Mouse (Mus musculus) thymus, adult 2 months (tissue): ENCODE measurements around the gene Platr17. TPM values are rescaled to one million over a fixed set of nuclear protein-coding genes. Genes with fewer than 3 reads are reported as not detected.

ENCODE experiments used
- DNase-seq: peaks from one replicate; pipeline ENCODE4 v3.0.0; 2021
- H3K27ac ChIP-seq: fragments of 200-500 bp; 2 replicates; pipeline ENCODE4 v1.5.1; 2012; ENCODE audit warnings: low read length, control low read depth; ENCODE audit not compliant: control insufficient read depth, insufficient read depth
- H3K27me3 ChIP-seq: fragments of 200-500 bp; 2 replicates; pipeline ENCODE4 v1.6.1; 2012; ENCODE audit warnings: mild to moderate bottlenecking, low read length, moderate library complexity, mixed read lengths; ENCODE audit not compliant: control insufficient read depth, insufficient read depth
- H3K36me3 ChIP-seq: fragments of 200-500 bp; 2 replicates; pipeline ENCODE4 v1.6.1; 2012; ENCODE audit warnings: mild to moderate bottlenecking, low read length, moderate library complexity; ENCODE audit not compliant: control insufficient read depth, insufficient read depth
- H3K4me1 ChIP-seq: fragments of 200-500 bp; replicated peaks from 2 replicates; pipeline ENCODE4 v1.6.1; 2012; ENCODE audit warnings: low read length; ENCODE audit not compliant: control insufficient read depth, insufficient read depth
- H3K4me3 ChIP-seq: fragments of 200-500 bp; 2 replicates; pipeline ENCODE4 v1.5.1; 2012; ENCODE audit warnings: mild to moderate bottlenecking, low read length, control low read depth, moderate library complexity; ENCODE audit not compliant: control insufficient read depth, insufficient read depth
- CTCF ChIP-seq: fragments of 200-500 bp; IDR thresholded peaks from 2 replicates; pipeline ENCODE4 v1.5.1; 2012; ENCODE audit warnings: mild to moderate bottlenecking, control low read depth, low read length, moderate library complexity, borderline replicate concordance; ENCODE audit not compliant: control insufficient read depth, poor library complexity, insufficient read depth; ENCODE audit errors: extremely low read depth
- POLR2A ChIP-seq: fragments of 200-500 bp; IDR thresholded peaks from 2 replicates; pipeline ENCODE4 v1.6.1; 2012; ENCODE audit warnings: mild to moderate bottlenecking, low read length, control low read depth, moderate library complexity; ENCODE audit not compliant: control insufficient read depth, poor library complexity, insufficient read depth; ENCODE audit errors: extremely low read depth
- WGBS: fragments of 180-500 bp; shearing (Covaris S2); methylation state at CpG from one replicate; pipeline ENCODE4 v1.1.7; 2018; 5-methylcytosine and 5-hydroxymethylcytosine counted together
- polyA plus RNA-seq: library from polyadenylated mRNA; depleted of rRNA; stranded (reverse); fragments of >200 nt; gene quantifications from 2 replicates; pipeline ENCODE4 v1.2.3, GENCODE M21; 2012

The Platr17 gene
- polyA plus RNA-seq, 1 experiment = 0.69 TPM

- peaks cover 26% of the 10 kb centered on the region for H3K4me1 ChIP-seq
- DNase-seq = no peak
- H3K27me3 ChIP-seq = no peaks in the 10 kb centered on the region
- H3K27ac ChIP-seq = no peak overlapping the region
- peaks cover 25% of the 10 kb centered on the region for H3K36me3 ChIP-seq
- TF ChIP-seq POLR2A (no peak), CTCF (no peak)
- H3K4me3 ChIP-seq = no peak overlapping the region
- WGBS = 92% methylated on average over 28 of the region's 28 CpGs
These were observed 7.0 kb downstream of the Platr17 start for GRCm38 (mm10) chr17:33911813-33912414.

- no peak for TF ChIP-seq CTCF
- no peak for TF ChIP-seq POLR2A
- no peak for DNase-seq
- Histone ChIP-seq H3K36me3 (peaks cover 25% of the 10 kb centered on the region), H3K27ac (no peak overlapping the region), H3K4me3 (no peak overlapping the region), H3K4me1 (peaks cover 27% of the 10 kb centered on the region), H3K27me3 (no peaks in the 10 kb centered on the region)
- 94% methylated on average over 10 of the region's 10 CpGs for WGBS
These were observed 8.3 kb downstream of the Platr17 start for GRCm38 (mm10) chr17:33913264-33913663.

GRCm38 (mm10) chr17:33913905-33914304 is 9.0 kb downstream of the Platr17 start:
- Histone ChIP-seq H3K27ac (no peak overlapping the region), H3K4me3 (no peak overlapping the region), H3K27me3 (no peaks in the 10 kb centered on the region), H3K36me3 (peaks cover 25% of the 10 kb centered on the region), H3K4me1 (peaks cover 24% of the 10 kb centered on the region)
- DNase-seq = no peak
- TF ChIP-seq CTCF (no peak), POLR2A (no peak)
- WGBS = 96% methylated on average over 8 of the region's 8 CpGs

GRCm38 (mm10) chr17:33914969-33915391 is 10.0 kb downstream of the Platr17 start:
- Histone ChIP-seq H3K36me3 (peaks cover 25% of the 10 kb centered on the region), H3K27ac (no peak overlapping the region), H3K4me3 (no peak overlapping the region), H3K4me1 (peaks cover 25% of the 10 kb centered on the region), H3K27me3 (no peaks in the 10 kb centered on the region)
- DNase-seq = no peak
- WGBS = 89% methylated on average over 13 of the region's 13 CpGs
- no peak for TF ChIP-seq POLR2A
- TF ChIP-seq CTCF = no peak

- Histone ChIP-seq H3K27ac (peak within 1 kb of the TSS; percentile 43; the same call in 1 of the 2 replicates), H3K27me3 (no peaks in the 10 kb centered on the region), H3K36me3 (peaks cover 25% of the 10 kb centered on the region), H3K4me3 (peak within 1 kb of the TSS; percentile 81), H3K4me1 (peaks cover 19% of the 10 kb centered on the region)
- DNase-seq = peak; percentile 93
- 0 out of 2 replicates have a peak, but pooled peaks have one; percentile 8 for TF ChIP-seq CTCF
- TF ChIP-seq POLR2A = no peak; the same call in 1 of the 2 replicates
- WGBS = 1% methylated on average over 34 of the region's 34 CpGs
These were observed 10.8 kb downstream of the Platr17 start, which contains the start of the genes Tapbp and Zbtb22 for GRCm38 (mm10) chr17:33915671-33916250. Gene Tapbp (plus strand): TSS chr17:33915899. Gene Zbtb22 (plus strand): TSS chr17:33915904.

- H3K27me3 ChIP-seq = no peaks in the 10 kb centered on the region
- peaks cover 22% of the 10 kb centered on the region for H3K36me3 ChIP-seq
- H3K27ac ChIP-seq = no peak overlapping the region
- peak overlapping the region; percentile 81 for H3K4me3 ChIP-seq
- peak; percentile 79 for DNase-seq
- 3% methylated on average over 15 of the region's 20 CpGs for WGBS
- H3K4me1 ChIP-seq = peaks cover 18% of the 10 kb centered on the region
- TF ChIP-seq POLR2A (no peak), CTCF (0 out of 2 replicates have a peak, but pooled peaks have one; percentile 1)
These were observed 11.4 kb downstream of the Platr17 start for GRCm38 (mm10) chr17:33916294-33916693.
